Mouse (Mus musculus) CH12.LX (cell line): ENCODE results near the gene Anapc16. TPM values are rescaled to one million over a fixed set of nuclear protein-coding genes. Genes with fewer than 3 reads are reported as not detected.

Experiments
- DNase-seq: peaks from one replicate; pipeline ENCODE4 v3.0.0-alpha.2; 2013; ENCODE audit errors: extremely low read depth
- H3K27ac ChIP-seq: 2 replicates; pipeline ENCODE4 v1.5.1; 2012; ENCODE audit warnings: low read depth, mild to moderate bottlenecking, control low read depth, moderate library complexity; ENCODE audit not compliant: insufficient read depth
- H3K27me3 ChIP-seq: replicated peaks from 2 replicates; pipeline ENCODE3; 2012; ENCODE audit warnings: inconsistent platforms
- H3K36me3 ChIP-seq, 2 experiments: replicated peaks in 1 of 2; 2 replicates each; pipeline versions ENCODE3 to v1.6.1; 2012; ENCODE audit warnings: inconsistent platforms in 1 of 2, low read length in 1 of 2, mild to moderate bottlenecking in 1 of 2, mixed read lengths in 1 of 2, moderate library complexity in 1 of 2; ENCODE audit not compliant: control insufficient read depth in 1 of 2, insufficient read depth in 1 of 2
- H3K4me1 ChIP-seq, 2 experiments: 2 replicates each; pipeline ENCODE4 v1.6.1; 2012; ENCODE audit warnings: inconsistent platforms in 1 of 2, moderate library complexity in 1 of 2; ENCODE audit not compliant: insufficient read depth in 2 of 2, control insufficient read depth in 1 of 2
- H3K4me2 ChIP-seq: 2 replicates; pipeline ENCODE4 v1.6.1; 2012; ENCODE audit warnings: low read depth, mild to moderate bottlenecking, control low read depth; ENCODE audit not compliant: poor library complexity, insufficient read depth, severe bottlenecking
- H3K4me3 ChIP-seq, 3 experiments: fragments of 150-350 bp in 1 of 3; sonication (generic) in 1 of 3; replicated peaks in 1 of 3; 2 replicates each; pipeline versions ENCODE3 to v1.5.1; 2011 to 2012; ENCODE audit warnings: low read depth in 2 of 3, low read length in 2 of 3, mild to moderate bottlenecking in 2 of 3, moderate library complexity in 2 of 3, control low read depth in 1 of 3, improper control_type of control experiment in 1 of 3, inconsistent platforms in 1 of 3, mixed read lengths in 1 of 3; ENCODE audit not compliant: poor library complexity in 1 of 3
- H3K79me2 ChIP-seq: replicated peaks from 2 replicates; pipeline ENCODE4 v1.6.1; 2012; ENCODE audit warnings: mild to moderate bottlenecking, moderate library complexity; ENCODE audit not compliant: control insufficient read depth, poor library complexity, insufficient read depth, severe bottlenecking; ENCODE audit errors: extremely low read depth
- H3K9ac ChIP-seq: 2 replicates; pipeline ENCODE4 v1.6.1; 2012; ENCODE audit warnings: low read depth, mild to moderate bottlenecking, control low read depth, moderate library complexity; ENCODE audit not compliant: insufficient read depth
- H3K9me3 ChIP-seq: replicated peaks from 2 replicates; pipeline ENCODE3; 2012; ENCODE audit warnings: low read length, inconsistent platforms, mixed read lengths
- CHD1 ChIP-seq: IDR thresholded peaks from 2 replicates; pipeline ENCODE4 v1.6.1; 2012; ENCODE audit warnings: low read depth, low read length, improper control_type of control experiment, inconsistent platforms
- CHD2 ChIP-seq: IDR thresholded peaks from 2 replicates; pipeline ENCODE4 v1.6.1; 2011; ENCODE audit warnings: low read length, improper control_type of control experiment
- CTCF ChIP-seq, 2 experiments: IDR thresholded peaks in 1 of 2; conservative IDR thresholded peaks in 1 of 2; 2 replicates each; pipeline ENCODE4 v1.5.1; 2011 to 2012; ENCODE audit warnings: low read depth in 2 of 2, low read length in 2 of 2, improper control_type of control experiment in 1 of 2, inconsistent platforms in 1 of 2, mild to moderate bottlenecking in 1 of 2, moderate library complexity in 1 of 2
- E2F4 ChIP-seq: IDR thresholded peaks from 2 replicates; pipeline ENCODE4 v1.6.1; 2011; ENCODE audit warnings: low read depth, low read length, improper control_type of control experiment; ENCODE audit not compliant: insufficient replicate concordance
- ETS1 ChIP-seq: conservative IDR thresholded peaks from 2 replicates; pipeline ENCODE4 v1.6.1; 2012; ENCODE audit warnings: low read depth, mild to moderate bottlenecking, inconsistent platforms, low read length, improper control_type of control experiment, moderate library complexity
- HCFC1 ChIP-seq: IDR thresholded peaks from 2 replicates; pipeline ENCODE4 v1.6.1; 2012; ENCODE audit warnings: low read depth, mild to moderate bottlenecking, inconsistent platforms, low read length, improper control_type of control experiment
- IRF4 ChIP-seq: IDR thresholded peaks from 2 replicates; pipeline ENCODE4 v1.6.1; 2014; ENCODE audit warnings: low read depth, mild to moderate bottlenecking, inconsistent platforms, low read length, improper control_type of control experiment
- JUN ChIP-seq: IDR thresholded peaks from 2 replicates; pipeline ENCODE4 v1.6.1; 2011; ENCODE audit warnings: low read depth, mild to moderate bottlenecking, low read length, improper control_type of control experiment, moderate library complexity; ENCODE audit not compliant: insufficient read depth
- JUND ChIP-seq: conservative IDR thresholded peaks from 2 replicates; pipeline ENCODE4 v1.6.1; 2011; ENCODE audit warnings: low read depth, low read length, improper control_type of control experiment
- MAFK ChIP-seq: IDR thresholded peaks from 2 replicates; pipeline ENCODE4 v1.6.1; 2011; ENCODE audit warnings: low read length, improper control_type of control experiment; ENCODE audit not compliant: insufficient replicate concordance
- MAX ChIP-seq: IDR thresholded peaks from 2 replicates; pipeline ENCODE4 v1.6.1; 2011; ENCODE audit warnings: low read length, improper control_type of control experiment
- MAZ ChIP-seq: IDR thresholded peaks from 2 replicates; pipeline ENCODE4 v1.6.1; 2012; ENCODE audit warnings: low read depth, mild to moderate bottlenecking, inconsistent platforms, low read length, improper control_type of control experiment, moderate library complexity
- MEF2A ChIP-seq: IDR thresholded peaks from 2 replicates; pipeline ENCODE4 v1.6.1; 2014; ENCODE audit warnings: low read depth, mild to moderate bottlenecking, inconsistent platforms, low read length, improper control_type of control experiment, borderline replicate concordance
- MYC ChIP-seq: IDR thresholded peaks from 2 replicates; pipeline ENCODE4 v1.6.1; 2011; ENCODE audit warnings: low read depth, mild to moderate bottlenecking, improper control_type of control experiment, low read length
- NRF1 ChIP-seq: IDR thresholded peaks from 2 replicates; pipeline ENCODE4 v1.6.1; 2014; ENCODE audit warnings: low read depth, mild to moderate bottlenecking, inconsistent platforms, low read length, improper control_type of control experiment, moderate library complexity
- PAX5 ChIP-seq: IDR thresholded peaks from 2 replicates; pipeline ENCODE4 v1.6.1; 2012; ENCODE audit warnings: low read length, inconsistent platforms, mixed read lengths
- POLR2A ChIP-seq: IDR thresholded peaks from 2 replicates; pipeline ENCODE4 v1.6.1; 2011; ENCODE audit warnings: low read depth, mild to moderate bottlenecking, improper control_type of control experiment, low read length
- POLR2AphosphoS2 ChIP-seq: IDR thresholded peaks from 2 replicates; pipeline ENCODE4 v1.6.1; 2011; ENCODE audit warnings: low read depth, low read length, improper control_type of control experiment
- RAD21 ChIP-seq: IDR thresholded peaks from 2 replicates; pipeline ENCODE4 v1.6.1; 2011; ENCODE audit warnings: low read depth, mild to moderate bottlenecking, low read length, improper control_type of control experiment, moderate library complexity
- RCOR1 ChIP-seq: conservative IDR thresholded peaks from 2 replicates; pipeline ENCODE4 v1.6.1; 2012; ENCODE audit warnings: low read depth, mild to moderate bottlenecking, inconsistent platforms, low read length, improper control_type of control experiment
- SIN3A ChIP-seq: IDR thresholded peaks from 2 replicates; pipeline ENCODE4 v1.6.1; 2012; ENCODE audit warnings: low read length, improper control_type of control experiment, inconsistent platforms
- SMC3 ChIP-seq: IDR thresholded peaks from 2 replicates; pipeline ENCODE4 v1.6.1; 2011; ENCODE audit warnings: low read depth, low read length, improper control_type of control experiment
- TCF12 ChIP-seq: IDR thresholded peaks from 2 replicates; pipeline ENCODE4 v1.6.1; 2014; ENCODE audit warnings: low read depth, mild to moderate bottlenecking, inconsistent platforms, low read length, improper control_type of control experiment
- USF1 ChIP-seq: IDR thresholded peaks from 2 replicates; pipeline ENCODE4 v1.6.1; 2014; ENCODE audit warnings: low read depth, mild to moderate bottlenecking, inconsistent platforms, low read length, improper control_type of control experiment
- USF2 ChIP-seq: conservative IDR thresholded peaks from 2 replicates; pipeline ENCODE4 v1.6.1; 2011; ENCODE audit warnings: low read depth, low read length, improper control_type of control experiment
- ZC3H11A ChIP-seq: IDR thresholded peaks from 2 replicates; pipeline ENCODE4 v1.6.1; 2012; ENCODE audit warnings: low read depth, mild to moderate bottlenecking, inconsistent platforms, low read length, improper control_type of control experiment
- ZNF384 ChIP-seq: IDR thresholded peaks from 2 replicates; pipeline ENCODE4 v1.6.1; 2012; ENCODE audit warnings: low read depth, low read length, improper control_type of control experiment, inconsistent platforms
- dilution Hi-C: fragments of 300-500 bp; cut with MboI; formaldehyde crosslinking; loops from 2 replicates; pipeline ENCODE4 v1.14.3; 2020; ENCODE audit warnings: low sequenced_read_pairs; ENCODE audit not compliant: extremely low pct_unique_long_range_greater_than_20kb, extremely low pct_ligation_motif_present
- in situ Hi-C: fragments of 300-500 bp; cut with MboI; formaldehyde crosslinking; loops from 3 replicates; pipeline ENCODE4 v1.14.3; 2019; ENCODE audit warnings: low sequenced_read_pairs, low pct_ligation_motif_present, low pct_unique_long_range_greater_than_20kb, mixed read lengths
- polyA plus RNA-seq: library from polyadenylated mRNA; unstranded; fragments of >175 nt; gene quantifications from 2 replicates; pipeline ENCODE4 v1.2.1, GENCODE M21; 2012; ENCODE audit warnings: low read depth; ENCODE audit not compliant: insufficient read length
- total RNA-seq, 2 experiments: library from RNA; depleted of rRNA; stranded (reverse); fragments of 300-350 nt in 1 of 2; fragments of >200 nt in 1 of 2; gene quantifications; 2 replicates each; pipeline ENCODE4 v1.2.3; 2012 to 2014

Anapc16 gene
- total and polyA plus RNA-seq, 3 experiments, result 43.9 to 67.6 (median 64.9) TPM

- no peak overlapping the region for H3K9ac ChIP-seq
- H3K79me2 ChIP-seq, result no peaks in the 10 kb centered on the region
- peaks cover 9 to 26% of the 10 kb centered on the region in 2 experiments for H3K4me1 ChIP-seq
- dilution Hi-C loops (no loop called here), in situ Hi-C loops (no loop called here)
- H3K27me3 ChIP-seq, result no peaks in the 10 kb centered on the region
- no peak overlapping the region for H3K4me2 ChIP-seq
- no peak for DNase-seq
- H3K36me3 ChIP-seq, result no peaks in the 10 kb centered on the region
- TF ChIP-seq MAZ (no peak), PAX5 (no peak), HCFC1 (no peak), CTCF (conservative IDR thresholded peaks at IDR 0.05 in 1 of 2, IDR thresholded peaks at IDR 0.05 in 1 of 2; ENCODE audit: low read depth in 2 of 2, low read length in 2 of 2) (no peak)
- H3K9me3 ChIP-seq, result no peaks in the 10 kb centered on the region
- H3K27ac ChIP-seq, result no peak overlapping the region
- no peak overlapping the region for H3K4me3 ChIP-seq
Observed at GRCm38 (mm10) chr10:59956681-59957080, 46.3 kb downstream of the Anapc16 start.

GRCm38 (mm10) chr10:59953564-59954039 lies 49.3 kb downstream of the Anapc16 start:
- no peak for TF ChIP-seq PAX5
- no peak for TF ChIP-seq MAX
- TF ChIP-seq ZC3H11A, result no peak
- TF ChIP-seq JUND, result no peak
- no peak for TF ChIP-seq MYC
- TF ChIP-seq IRF4, result no peak
- TF ChIP-seq USF1, result no peak
- TF ChIP-seq MEF2A, result peak; percentile 17; the same call in 1 of the 2 replicates
- TF ChIP-seq MAFK, result no peak
- no peak for TF ChIP-seq E2F4
- no peak for TF ChIP-seq RAD21
- TF ChIP-seq HCFC1, result no peak; the same call in 1 of the 2 replicates
- 0 out of 2 replicates have a peak, but pooled peaks have one; percentile 39 for TF ChIP-seq MAZ
- TF ChIP-seq USF2, result no peak
- no peak for TF ChIP-seq JUN
- TF ChIP-seq ZNF384, result peak; percentile 81
- no peak for TF ChIP-seq NRF1
- no peak for TF ChIP-seq POLR2AphosphoS2
- TF ChIP-seq CTCF (conservative IDR thresholded peaks at IDR 0.05 in 1 of 2, IDR thresholded peaks at IDR 0.05 in 1 of 2; ENCODE audit: low read depth in 2 of 2, low read length in 2 of 2), result no peak
- TF ChIP-seq ETS1, result peak; percentile 10; the same call in 1 of the 2 replicates
- 0 out of 2 replicates have a peak, but pooled peaks have one; percentile 10 for TF ChIP-seq SIN3A
- 0 out of 2 replicates have a peak, but pooled peaks have one; percentile 5 for TF ChIP-seq CHD2
- TF ChIP-seq CHD1, result no peak
- no peak for TF ChIP-seq SMC3
- TF ChIP-seq RCOR1, result no peak
- no peak for TF ChIP-seq POLR2A
- no peak for TF ChIP-seq TCF12
- Histone ChIP-seq H3K4me1 (peaks cover 7 to 34% of the 10 kb centered on the region in 2 experiments; a peak in 3 of 4 replicates), H3K4me3 (no peak overlapping the region), H3K27ac (no peak overlapping the region), H3K27me3 (no peaks in the 10 kb centered on the region), H3K36me3 (peaks cover 8 to 21% of the 10 kb centered on the region in 2 experiments), H3K79me2 (peaks cover 21% of the 10 kb centered on the region), H3K9ac (no peak overlapping the region; the same call in 1 of the 2 replicates), H3K4me2 (no peak overlapping the region), H3K9me3 (no peaks in the 10 kb centered on the region)
- DNase-seq, result no peak
- dilution Hi-C loops (no loop called here), in situ Hi-C loops (loop anchor here (5.0 kb wide), 1 partner anchor 56 kb away; no protein-coding TSS in a partner anchor)
